Mouse (Mus musculus) layer of hippocampus, adult 11-12 months (tissue): ENCODE measurements around the gene Tub.
A peak's percentile ranks its signal among the peaks of the same experiment; 100 is the strongest.

Experiments used
- DNase-seq: peaks from one replicate; pipeline ENCODE4 v3.0.0; 2022; ENCODE audit warnings: low spot score

Tub gene

GRCm38 (mm10) chr7:108950312-108950761 lies at the start of gene Tub:
Gene Tub, plus strand, starts transcription at chr7:108950338.
- peak; percentile 84 for DNase-seq

- DNase-seq = no peak
Measured at GRCm38 (mm10) chr7:108903969-108904368, 46.2 kb upstream of the Tub start.

- DNase-seq = no peak
Measured at GRCm38 (mm10) chr7:108927043-108927442, 23.1 kb upstream of the Tub start.

GRCm38 (mm10) chr7:108928280-108929188 lies 21.6 kb upstream of the Tub start:
- no peak for DNase-seq

GRCm38 (mm10) chr7:108929726-108930393 lies 20.3 kb upstream of the Tub start, which contains the start of gene Nlrp10:
Gene Nlrp10, minus strand, starts transcription at chr7:108930178.
- DNase-seq = no peak

GRCm38 (mm10) chr7:108933794-108934731 lies 16.1 kb upstream of the Tub start, which contains the start of gene Eif3f:
Gene Eif3f, plus strand, starts transcription at chr7:108934417.
- peak; percentile 97 for DNase-seq

- no peak for DNase-seq
Measured at GRCm38 (mm10) chr7:108934836-108935235, 15.3 kb upstream of the Tub start.

- no peak for DNase-seq
Measured at GRCm38 (mm10) chr7:108935411-108935810, 14.7 kb upstream of the Tub start.

- no peak for DNase-seq
Measured at GRCm38 (mm10) chr7:108936591-108936990, 13.5 kb upstream of the Tub start.

GRCm38 (mm10) chr7:108941466-108941865 lies 8.7 kb upstream of the Tub start:
- DNase-seq = no peak

- DNase-seq = peak; percentile 67
Measured at GRCm38 (mm10) chr7:108944002-108944401, 6.1 kb upstream of the Tub start.

- DNase-seq = no peak
Measured at GRCm38 (mm10) chr7:108948611-108949010, 1.5 kb upstream of the Tub start.

GRCm38 (mm10) chr7:108949301-108949700 lies 837 bp upstream of the Tub start:
- no peak for DNase-seq

GRCm38 (mm10) chr7:108950762-108951331 lies 709 bp downstream of the Tub start:
- peak; percentile 68 for DNase-seq

GRCm38 (mm10) chr7:108952801-108953200 lies 2.7 kb downstream of the Tub start:
- no peak for DNase-seq

GRCm38 (mm10) chr7:108954185-108954584 lies 4.0 kb downstream of the Tub start:
- no peak for DNase-seq

- DNase-seq = no peak
Measured at GRCm38 (mm10) chr7:108957734-108958133, 7.6 kb downstream of the Tub start.

- no peak for DNase-seq
Measured at GRCm38 (mm10) chr7:108965968-108966367, 15.8 kb downstream of the Tub start.

- DNase-seq = peak; percentile 66
Measured at GRCm38 (mm10) chr7:108966742-108967362, 16.7 kb downstream of the Tub start.

GRCm38 (mm10) chr7:108968201-108968600 lies 18.1 kb downstream of the Tub start:
- no peak for DNase-seq

- DNase-seq = no peak
Measured at GRCm38 (mm10) chr7:108972273-108972672, 22.1 kb downstream of the Tub start.
